Mouse (Mus musculus) limb, embryonic 11.5 days (tissue): ENCODE data around the gene Stat5b. TPM values are rescaled to one million over a fixed set of nuclear protein-coding genes. Genes with fewer than 3 reads are reported as not detected.
A peak's percentile ranks its signal among the peaks of the same experiment; 100 is the strongest.

Experiments used
- ATAC-seq: fragments of 200-750 bp; cut with Nextera tagmentation; 2 replicates; pipeline ENCODE4 v1.8.0; 2017; ENCODE audit warnings: low read depth; ENCODE audit not compliant: insufficient number of reproducible peaks, low FRiP score, low TSS enrichment
- DNase-seq: peaks from one replicate; pipeline ENCODE4 v3.0.0-alpha.2; 2015; ENCODE audit warnings: low spot score
- H3K27ac ChIP-seq: fragments of 300-500 bp; sonication (generic); replicated peaks from 2 replicates; pipeline ENCODE4 v1.5.1; 2014; ENCODE audit warnings: low read depth, mild to moderate bottlenecking, low read length
- H3K27me3 ChIP-seq: fragments of 300-500 bp; sonication (generic); 2 replicates; pipeline ENCODE4 v1.6.1; 2014; ENCODE audit warnings: mild to moderate bottlenecking, low read length, mixed read lengths; ENCODE audit not compliant: control insufficient read depth, insufficient read depth
- H3K36me3 ChIP-seq: fragments of 300-500 bp; sonication (generic); 2 replicates; pipeline ENCODE4 v1.6.1; 2014; ENCODE audit warnings: mild to moderate bottlenecking, low read length, moderate library complexity, mixed read lengths; ENCODE audit not compliant: control insufficient read depth, insufficient read depth
- H3K4me1 ChIP-seq: fragments of 300-500 bp; sonication (generic); 2 replicates; pipeline ENCODE4 v1.6.1; 2014; ENCODE audit warnings: low read length, mixed read lengths; ENCODE audit not compliant: control insufficient read depth, insufficient read depth
- H3K4me2 ChIP-seq: fragments of 300-500 bp; sonication (generic); 2 replicates; pipeline ENCODE4 v1.6.1; 2014; ENCODE audit warnings: low read depth, mild to moderate bottlenecking, moderate library complexity; ENCODE audit not compliant: severe bottlenecking
- H3K4me3 ChIP-seq: fragments of 300-500 bp; sonication (generic); 2 replicates; pipeline ENCODE4 v1.5.1; 2014; ENCODE audit warnings: low read depth, low read length
- H3K9ac ChIP-seq: fragments of 300-500 bp; sonication (generic); 2 replicates; pipeline ENCODE4 v1.6.1; 2014; ENCODE audit warnings: mild to moderate bottlenecking, low read length
- H3K9me3 ChIP-seq: fragments of 300-500 bp; sonication (generic); 2 replicates; pipeline ENCODE4 v1.6.1; 2016; ENCODE audit warnings: low read length; ENCODE audit not compliant: control insufficient read depth
- WGBS: fragments of 180-500 bp; shearing (Covaris S2); extraction: QIAGEN DNeasy Blood & Tissue Kit; methylation state at CpG from one replicate; pipeline ENCODE4 v1.1.7; 2014; 5-methylcytosine and 5-hydroxymethylcytosine counted together
- polyA plus RNA-seq: library from polyadenylated mRNA; unstranded; fragments of >200 nt; fragmentation: Nextera tagmentation; extraction: Ambion mirVana; gene quantifications from 2 replicates; pipeline ENCODE4 v1.2.1, GENCODE M21; 2014

The Stat5b gene
- 16.9 and 19.7 TPM in 2 replicates for polyA plus RNA-seq

DNA sequence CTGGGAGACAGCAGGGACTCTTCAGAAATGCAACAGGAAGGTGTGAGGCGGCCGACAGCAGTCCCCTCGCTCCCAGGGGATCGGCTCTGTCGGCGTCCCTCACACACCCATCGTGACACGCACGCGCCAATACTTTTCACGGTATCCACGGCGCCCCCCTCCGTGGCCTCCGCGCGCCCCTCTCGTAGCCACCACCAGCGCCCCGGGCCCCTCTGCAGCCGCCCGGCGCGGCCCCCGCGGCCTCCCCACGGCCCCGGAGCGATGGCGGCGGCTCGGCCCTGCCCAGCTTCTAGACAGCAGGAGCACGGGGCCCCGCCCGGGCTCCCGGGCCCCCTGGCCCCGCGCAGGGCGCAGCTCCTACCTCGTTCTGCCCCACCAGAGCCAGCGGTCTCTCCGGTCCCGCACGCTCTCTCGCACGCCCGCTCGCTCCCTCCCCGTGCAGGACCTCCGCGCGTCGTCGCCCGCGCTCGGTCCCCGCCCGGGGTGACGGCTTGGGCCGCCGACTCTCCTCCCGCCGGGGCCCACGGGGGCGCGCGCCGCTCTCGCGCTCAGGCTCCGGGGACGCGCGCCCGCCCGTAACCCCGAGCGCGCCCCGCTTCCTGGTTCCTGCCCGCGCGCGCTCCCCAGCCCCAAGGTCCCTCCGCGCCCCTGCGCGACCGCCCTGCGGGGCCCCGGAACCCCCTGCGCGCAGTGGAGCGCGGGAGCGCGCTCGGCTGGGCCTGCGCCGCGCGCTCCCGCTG lies at the start of gene Stat5b:
Stat5b (minus strand) TSS at position 687 of the 740 bp plus-strand sequence.
- H3K4me2 ChIP-seq = peak within 1 kb of the TSS; percentile 95
- H3K27me3 ChIP-seq = no peaks in the 10 kb centered on the region
- ATAC-seq (peak; percentile 56), DNase-seq (peak; percentile 72)
- H3K36me3 ChIP-seq = no peaks in the 10 kb centered on the region
- peak within 1 kb of the TSS; percentile 94 for H3K9ac ChIP-seq
- H3K4me3 ChIP-seq = peak within 1 kb of the TSS; percentile 86
- H3K4me1 ChIP-seq = peaks cover 6% of the 10 kb centered on the region; the same call in 1 of the 2 replicates
- no peaks in the 10 kb centered on the region for H3K9me3 ChIP-seq
- peak within 1 kb of the TSS; percentile 45; the same call in 1 of the 2 replicates for H3K27ac ChIP-seq
- under 1% methylated on average over 79 of the region's 104 CpGs for WGBS

DNA sequence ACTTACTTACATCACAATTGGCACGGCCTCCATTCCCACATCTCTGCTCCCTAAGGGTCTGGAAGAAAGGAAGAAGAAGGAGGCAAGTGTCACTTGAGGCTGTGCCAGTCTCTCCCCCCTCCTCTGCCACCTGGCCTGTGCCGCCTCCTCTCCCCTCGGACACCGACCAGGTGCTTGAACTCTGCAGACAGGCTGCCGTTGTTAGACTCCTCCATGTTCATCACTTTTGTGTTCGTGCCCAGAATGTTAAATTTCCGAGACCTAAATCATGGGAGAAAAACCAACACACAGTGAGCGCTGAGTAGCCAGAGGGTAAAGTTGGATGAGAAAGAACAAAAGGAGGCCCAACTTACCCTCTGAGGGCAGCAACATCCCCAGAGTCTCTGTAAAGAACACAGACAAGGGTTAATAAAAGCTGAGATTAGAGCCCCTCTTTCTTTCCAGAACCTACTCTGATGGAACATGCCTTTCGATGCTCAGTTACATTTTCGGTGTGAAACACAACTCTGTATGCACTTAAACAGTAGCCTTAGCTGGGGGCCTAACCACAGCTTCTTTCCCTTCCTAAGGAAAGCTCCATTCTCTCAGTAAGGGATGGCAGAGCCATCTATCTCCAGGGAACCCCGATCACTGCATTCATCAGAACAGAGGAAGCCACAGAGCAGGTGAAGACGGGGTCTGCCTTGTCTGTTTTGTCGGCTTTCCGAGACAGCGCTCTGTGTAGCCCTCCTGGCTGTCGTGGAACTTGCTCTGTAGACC lies 48.1 kb upstream of the Stat5b start:
- Histone ChIP-seq H3K27me3 (no peaks in the 10 kb centered on the region), H3K27ac (no peak overlapping the region), H3K36me3 (peaks cover 8% of the 10 kb centered on the region; the same call in 1 of the 2 replicates), H3K9me3 (no peaks in the 10 kb centered on the region), H3K4me1 (no peaks in the 10 kb centered on the region), H3K9ac (no peak overlapping the region), H3K4me2 (no peak overlapping the region), H3K4me3 (no peak overlapping the region)
- 86% methylated on average over 16 of the region's 16 CpGs for WGBS
- ATAC-seq (no peak), DNase-seq (no peak)

DNA sequence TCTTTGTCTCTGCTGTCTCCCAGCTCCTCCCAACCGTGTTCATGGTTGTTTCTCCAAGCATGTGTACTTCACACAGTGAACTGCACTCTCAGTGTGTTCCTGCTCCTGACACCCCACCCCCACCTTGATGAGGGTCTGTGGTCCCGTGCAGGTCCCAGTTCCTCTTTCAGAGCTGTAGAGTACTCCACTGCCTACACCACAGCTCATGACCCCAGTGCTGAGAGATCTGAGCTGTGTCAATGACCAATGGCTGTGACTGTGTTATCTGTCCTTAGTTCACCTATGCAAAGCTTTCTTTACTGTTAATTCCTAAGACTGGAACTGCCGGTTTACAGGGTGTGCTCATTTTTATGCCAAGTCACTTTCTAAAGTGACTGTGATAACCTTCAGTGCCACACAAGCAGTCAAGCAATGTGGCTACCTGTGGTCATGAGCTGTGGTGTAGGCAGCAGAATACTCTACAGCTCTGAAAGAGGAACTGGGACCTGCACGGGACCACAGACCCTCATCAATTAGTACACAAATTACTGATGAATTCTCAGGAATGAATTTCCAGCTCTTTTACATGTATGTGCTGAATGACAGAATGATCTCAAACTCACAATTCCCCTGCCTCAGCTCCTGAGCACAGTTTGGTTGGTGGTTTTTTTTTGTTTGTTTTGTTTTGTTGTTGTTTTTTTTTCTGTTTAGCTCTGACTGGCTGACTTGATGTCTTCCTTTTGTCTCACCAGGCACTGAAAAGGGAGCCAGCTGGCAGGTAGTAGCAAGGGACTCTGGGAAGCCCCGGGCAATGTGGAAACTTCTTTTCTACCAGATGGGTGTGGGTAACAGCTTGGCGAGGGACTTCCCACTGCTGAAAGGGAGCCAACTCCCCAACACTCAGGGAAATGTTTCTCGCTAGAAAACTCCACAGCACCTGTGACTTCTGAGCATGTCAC lies 47.0 kb upstream of the Stat5b start:
- peaks cover 5% of the 10 kb centered on the region; the same call in 1 of the 2 replicates for H3K36me3 ChIP-seq
- H3K9ac ChIP-seq = no peak overlapping the region
- DNase-seq (no peak), ATAC-seq (no peak)
- no peaks in the 10 kb centered on the region for H3K27me3 ChIP-seq
- no peaks in the 10 kb centered on the region for H3K4me1 ChIP-seq
- H3K27ac ChIP-seq = no peak overlapping the region
- no peak overlapping the region for H3K4me2 ChIP-seq
- no peak overlapping the region for H3K4me3 ChIP-seq
- 79% methylated on average over 7 of the region's 7 CpGs for WGBS
- H3K9me3 ChIP-seq = no peaks in the 10 kb centered on the region

DNA sequence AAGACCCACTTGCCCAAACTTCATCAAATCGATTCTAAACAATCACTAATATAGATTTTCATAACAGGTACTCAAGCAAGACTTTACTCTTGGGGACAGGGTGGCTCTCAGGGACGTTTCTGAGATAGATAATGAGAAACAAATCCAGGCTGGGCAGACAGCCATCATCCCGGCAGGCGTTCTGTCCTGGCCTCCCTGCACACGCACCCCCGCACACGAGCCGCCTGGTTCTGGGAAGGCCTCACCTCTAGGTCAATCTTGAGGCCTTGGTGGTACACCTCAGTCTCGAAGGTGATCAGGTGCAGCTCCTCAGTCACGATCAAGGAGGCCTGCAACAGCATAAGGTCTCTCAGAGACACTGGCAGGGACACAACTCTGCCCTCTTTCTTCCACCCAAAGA lies 45.6 kb upstream of the Stat5b start:
- Histone ChIP-seq H3K27me3 (no peaks in the 10 kb centered on the region), H3K9ac (no peak overlapping the region), H3K4me1 (no peaks in the 10 kb centered on the region), H3K27ac (no peak overlapping the region), H3K36me3 (no peaks in the 10 kb centered on the region; the same call in 1 of the 2 replicates), H3K4me3 (no peak overlapping the region), H3K4me2 (no peak overlapping the region), H3K9me3 (no peaks in the 10 kb centered on the region)
- ATAC-seq (no peak), DNase-seq (no peak)
- WGBS = 86% methylated on average over 10 of the region's 10 CpGs

DNA sequence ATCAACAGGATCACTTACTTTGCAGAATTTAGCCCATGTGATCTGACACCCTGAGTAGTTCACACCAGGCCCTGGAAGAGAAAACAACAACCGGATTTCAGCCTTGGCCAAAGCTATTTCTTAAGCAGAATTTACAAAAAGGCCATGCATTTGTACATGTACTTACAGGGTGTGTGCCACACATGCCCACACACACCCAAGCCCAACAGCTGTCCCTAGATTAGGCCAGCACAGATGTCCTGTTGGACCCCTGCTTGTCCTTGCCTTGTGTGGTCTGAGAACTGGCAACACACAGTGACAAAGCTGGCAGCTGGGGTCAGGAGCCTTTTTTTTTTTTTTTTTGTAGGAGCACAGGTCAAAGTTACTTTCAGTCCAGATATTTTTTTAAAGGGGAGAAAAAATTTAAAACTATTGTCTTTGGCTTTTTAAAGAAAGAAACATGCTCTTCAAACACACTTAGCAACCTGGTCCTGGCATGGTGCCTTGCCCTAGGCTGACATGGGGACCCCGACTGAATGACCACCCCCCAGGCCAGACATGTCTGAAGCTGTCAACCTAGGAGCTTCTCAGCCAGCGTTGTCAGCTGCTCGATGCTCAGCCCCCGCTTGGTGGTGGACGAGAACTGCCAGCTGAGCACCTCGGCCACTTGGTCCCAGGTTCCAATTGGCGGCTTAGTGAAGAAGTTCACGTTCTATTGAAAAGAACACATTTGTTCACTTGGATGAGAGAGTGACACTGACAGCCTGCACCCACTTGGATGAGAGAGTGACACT lies 43.8 kb upstream of the Stat5b start:
- ATAC-seq (no peak), DNase-seq (no peak)
- Histone ChIP-seq H3K4me3 (no peak overlapping the region), H3K27me3 (no peaks in the 10 kb centered on the region), H3K4me2 (no peak overlapping the region), H3K36me3 (no peaks in the 10 kb centered on the region; the same call in 1 of the 2 replicates), H3K4me1 (no peaks in the 10 kb centered on the region), H3K9ac (no peak overlapping the region), H3K9me3 (no peaks in the 10 kb centered on the region), H3K27ac (no peak overlapping the region)
- WGBS = 63% methylated on average over 9 of the region's 9 CpGs

DNA sequence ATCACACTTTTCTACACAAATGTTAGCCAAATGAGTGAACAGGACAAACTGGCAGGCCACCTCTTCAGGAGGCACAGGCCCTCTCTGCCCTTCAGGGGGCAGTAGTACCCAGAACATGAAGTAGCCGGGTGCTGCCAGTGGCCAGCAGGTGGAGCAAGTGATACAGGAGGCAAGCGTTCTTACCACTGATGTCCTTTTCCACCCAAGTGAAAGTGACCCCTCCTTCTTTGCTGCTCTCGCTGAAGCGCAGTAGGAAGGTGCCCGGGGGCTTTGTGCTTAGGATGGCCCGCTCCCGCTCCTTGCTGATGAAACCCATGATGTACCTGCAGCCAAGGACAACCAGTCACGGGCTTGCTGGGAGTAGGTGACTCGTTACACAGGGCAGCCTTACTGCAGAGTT lies 43.0 kb upstream of the Stat5b start:
- Histone ChIP-seq H3K4me3 (no peak overlapping the region), H3K4me2 (no peak overlapping the region), H3K27ac (no peak overlapping the region), H3K27me3 (no peaks in the 10 kb centered on the region), H3K9ac (no peak overlapping the region), H3K4me1 (no peaks in the 10 kb centered on the region), H3K36me3 (no peaks in the 10 kb centered on the region; the same call in 1 of the 2 replicates), H3K9me3 (no peaks in the 10 kb centered on the region)
- ATAC-seq = no peak
- DNase-seq = peak; percentile 92
- 18% methylated on average over 9 of the region's 9 CpGs for WGBS

DNA sequence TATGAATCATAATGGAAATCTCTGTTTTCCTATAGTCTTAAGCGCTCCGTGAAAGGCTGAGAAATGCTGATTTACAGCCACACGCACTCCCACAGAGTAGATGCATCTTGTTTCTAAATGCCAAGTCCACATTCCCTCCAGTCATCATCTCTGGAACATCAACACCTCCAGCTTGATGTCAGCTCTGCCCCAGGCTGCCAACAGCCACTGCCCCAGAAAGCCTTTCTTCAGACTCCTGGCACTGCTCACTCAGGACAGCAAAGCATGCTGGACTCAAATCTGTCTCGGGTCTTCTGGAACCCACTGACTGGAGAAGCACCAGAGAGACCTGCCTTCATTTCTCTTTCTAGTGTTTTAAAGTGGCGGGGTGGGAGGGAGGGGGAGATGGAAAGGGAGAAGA lies 41.9 kb upstream of the Stat5b start:
- no peak overlapping the region for H3K27ac ChIP-seq
- 90% methylated on average over 5 of the region's 5 CpGs for WGBS
- ATAC-seq = no peak
- H3K4me1 ChIP-seq = no peaks in the 10 kb centered on the region
- H3K36me3 ChIP-seq = no peaks in the 10 kb centered on the region; the same call in 1 of the 2 replicates
- no peak for DNase-seq
- H3K27me3 ChIP-seq = no peaks in the 10 kb centered on the region
- no peak overlapping the region for H3K9ac ChIP-seq
- no peak overlapping the region for H3K4me3 ChIP-seq
- H3K9me3 ChIP-seq = no peaks in the 10 kb centered on the region
- no peak overlapping the region for H3K4me2 ChIP-seq
